Mouse (Mus musculus) hindbrain, embryonic 10.5 days (tissue): ENCODE measurements around the gene Plk5. TPM values are rescaled to one million over a fixed set of nuclear protein-coding genes. Genes with fewer than 3 reads are reported as not detected.
A peak's percentile ranks its signal among the peaks of the same experiment; 100 is the strongest.

Source experiments
- DNase-seq: peaks from one replicate; pipeline ENCODE4 v3.0.0-alpha.2; 2017; ENCODE audit warnings: low spot score
- H3K27ac ChIP-seq: fragments of 300-500 bp; sonication (generic); 2 replicates; pipeline ENCODE4 v1.5.1; 2016; ENCODE audit warnings: mild to moderate bottlenecking, moderate library complexity
- H3K27me3 ChIP-seq: fragments of 300-500 bp; sonication (generic); 2 replicates; pipeline ENCODE4 v1.6.1; 2016; ENCODE audit warnings: mild to moderate bottlenecking; ENCODE audit not compliant: poor library complexity, insufficient read depth, severe bottlenecking
- H3K36me3 ChIP-seq: fragments of 300-500 bp; sonication (generic); 2 replicates; pipeline ENCODE4 v1.6.1; 2016; ENCODE audit warnings: mild to moderate bottlenecking, moderate library complexity
- H3K4me1 ChIP-seq: fragments of 300-500 bp; sonication (generic); replicated peaks from 2 replicates; pipeline ENCODE4 v1.6.1; 2016; ENCODE audit warnings: mild to moderate bottlenecking
- H3K4me3 ChIP-seq: fragments of 300-500 bp; sonication (generic); 2 replicates; pipeline ENCODE4 v1.5.1; 2016; ENCODE audit warnings: mild to moderate bottlenecking, moderate library complexity
- H3K9me3 ChIP-seq: fragments of 300-500 bp; sonication (generic); 2 replicates; pipeline ENCODE4 v1.6.1; 2016; ENCODE audit warnings: mild to moderate bottlenecking, moderate library complexity
- WGBS: fragments of 180-500 bp; shearing (Covaris S2); methylation state at CpG from one replicate; pipeline ENCODE4 v1.1.7; 2016; 5-methylcytosine and 5-hydroxymethylcytosine counted together
- polyA plus RNA-seq: library from polyadenylated mRNA; unstranded; fragments of >200 nt; fragmentation: Nextera tagmentation; extraction: Ambion mirVana; gene quantifications from 2 replicates; pipeline ENCODE4 v1.2.1, GENCODE M21; 2016

The Plk5 gene
- polyA plus RNA-seq, 1 experiment from 2014 or later = 0.22 TPM

GRCm38 (mm10) chr10:80348981-80349380, 7.3 kb upstream of the Plk5 start:
- H3K36me3 ChIP-seq = no peaks in the 10 kb centered on the region
- H3K27ac ChIP-seq = no peak overlapping the region
- no peaks in the 10 kb centered on the region for H3K9me3 ChIP-seq
- 16% methylated on average over 26 of the region's 26 CpGs for WGBS
- DNase-seq = no peak
- H3K4me3 ChIP-seq = peak overlapping the region; percentile 45
- H3K4me1 ChIP-seq = peaks cover 42% of the 10 kb centered on the region
- peaks cover 100% of the 10 kb centered on the region for H3K27me3 ChIP-seq

- H3K27me3 ChIP-seq = peaks cover 100% of the 10 kb centered on the region
- H3K36me3 ChIP-seq = no peaks in the 10 kb centered on the region
- peaks cover 31% of the 10 kb centered on the region for H3K4me1 ChIP-seq
- H3K27ac ChIP-seq = no peak overlapping the region
- peak; percentile 89 for DNase-seq
- 3% methylated on average over 7 of the region's 7 CpGs for WGBS
- peak overlapping the region; percentile 11; the same call in 1 of the 2 replicates for H3K4me3 ChIP-seq
- H3K9me3 ChIP-seq = no peaks in the 10 kb centered on the region
Measured at GRCm38 (mm10) chr10:80350292-80350691, 6.0 kb upstream of the Plk5 start.

- Histone ChIP-seq H3K36me3 (no peaks in the 10 kb centered on the region), H3K4me1 (peaks cover 43% of the 10 kb centered on the region)
- 23% methylated on average over 11 of the region's 11 CpGs for WGBS
Measured at GRCm38 (mm10) chr10:80351896-80352295, 4.4 kb upstream of the Plk5 start.

GRCm38 (mm10) chr10:80352727-80353126, 3.5 kb upstream of the Plk5 start:
- 68% methylated on average over 8 of the region's 8 CpGs for WGBS
- peaks cover 39% of the 10 kb centered on the region for H3K4me1 ChIP-seq
- no peak for DNase-seq
- no peaks in the 10 kb centered on the region for H3K9me3 ChIP-seq
- no peak overlapping the region for H3K27ac ChIP-seq
- H3K27me3 ChIP-seq = peaks cover 100% of the 10 kb centered on the region
- H3K4me3 ChIP-seq = no peak overlapping the region
- H3K36me3 ChIP-seq = no peaks in the 10 kb centered on the region

More at GRCm38 (mm10) chr10:80351896-80352295, 4.4 kb upstream of the Plk5 start:
- Histone ChIP-seq H3K9me3 (no peaks in the 10 kb centered on the region), H3K4me3 (no peak overlapping the region), H3K27ac (no peak overlapping the region), H3K27me3 (peaks cover 100% of the 10 kb centered on the region)
- DNase-seq = no peak

- H3K4me3 ChIP-seq = no peak overlapping the region
Measured at GRCm38 (mm10) chr10:80355431-80355830, 828 bp upstream of the Plk5 start.

GRCm38 (mm10) chr10:80356737-80357136, 478 bp downstream of the Plk5 start:
- Histone ChIP-seq H3K27me3 (peaks cover 100% of the 10 kb centered on the region), H3K36me3 (no peaks in the 10 kb centered on the region), H3K4me3 (peak overlapping the region; percentile 45), H3K9me3 (no peaks in the 10 kb centered on the region), H3K27ac (no peak overlapping the region), H3K4me1 (peaks cover 22% of the 10 kb centered on the region)
- 3% methylated on average over 34 of the region's 34 CpGs for WGBS
- DNase-seq = no peak

More at GRCm38 (mm10) chr10:80355431-80355830, 828 bp upstream of the Plk5 start:
- H3K27me3 ChIP-seq = peaks cover 100% of the 10 kb centered on the region
- no peak overlapping the region for H3K27ac ChIP-seq
- peaks cover 23% of the 10 kb centered on the region for H3K4me1 ChIP-seq
- H3K9me3 ChIP-seq = no peaks in the 10 kb centered on the region
- no peak for DNase-seq
- WGBS = 10% methylated on average over 9 of the region's 9 CpGs
- no peaks in the 10 kb centered on the region for H3K36me3 ChIP-seq

GRCm38 (mm10) chr10:80357336-80357735, 1.1 kb downstream of the Plk5 start:
- no peaks in the 10 kb centered on the region for H3K9me3 ChIP-seq
- 34% methylated on average over 7 of the region's 7 CpGs for WGBS
- no peaks in the 10 kb centered on the region for H3K36me3 ChIP-seq
- no peak overlapping the region for H3K27ac ChIP-seq
- DNase-seq = no peak
- peaks cover 22% of the 10 kb centered on the region for H3K4me1 ChIP-seq
- H3K4me3 ChIP-seq = peak overlapping the region; percentile 34; the same call in 1 of the 2 replicates
- H3K27me3 ChIP-seq = peaks cover 97% of the 10 kb centered on the region

GRCm38 (mm10) chr10:80357994-80358639, 1.9 kb downstream of the Plk5 start:
- DNase-seq = no peak
- 9% methylated on average over 31 of the region's 31 CpGs for WGBS
- no peaks in the 10 kb centered on the region for H3K36me3 ChIP-seq
- H3K4me3 ChIP-seq = peak overlapping the region; percentile 34
- H3K9me3 ChIP-seq = no peaks in the 10 kb centered on the region
- peaks cover 22% of the 10 kb centered on the region for H3K4me1 ChIP-seq
- peaks cover 97% of the 10 kb centered on the region for H3K27me3 ChIP-seq
- H3K27ac ChIP-seq = no peak overlapping the region

GRCm38 (mm10) chr10:80363734-80364133, 7.5 kb downstream of the Plk5 start:
- no peak for DNase-seq
- Histone ChIP-seq H3K27me3 (peaks cover 90% of the 10 kb centered on the region), H3K27ac (no peak overlapping the region), H3K4me3 (no peak overlapping the region), H3K9me3 (peaks cover 5% of the 10 kb centered on the region; the same call in 1 of the 2 replicates), H3K36me3 (no peaks in the 10 kb centered on the region), H3K4me1 (peaks cover 10% of the 10 kb centered on the region)
- WGBS = 39% methylated on average over 6 of the region's 6 CpGs

GRCm38 (mm10) chr10:80365736-80366135, 9.5 kb downstream of the Plk5 start:
- peaks cover 10% of the 10 kb centered on the region for H3K4me1 ChIP-seq
- peaks cover 5% of the 10 kb centered on the region; the same call in 1 of the 2 replicates for H3K9me3 ChIP-seq
- no peak for DNase-seq
- no peak overlapping the region for H3K4me3 ChIP-seq
- no peaks in the 10 kb centered on the region for H3K36me3 ChIP-seq
- H3K27ac ChIP-seq = no peak overlapping the region
- 66% methylated on average over 6 of the region's 6 CpGs for WGBS
- peaks cover 70% of the 10 kb centered on the region for H3K27me3 ChIP-seq

GRCm38 (mm10) chr10:80367954-80368353, 11.7 kb downstream of the Plk5 start:
- Histone ChIP-seq H3K27me3 (peaks cover 57% of the 10 kb centered on the region), H3K4me1 (peaks cover 28% of the 10 kb centered on the region), H3K4me3 (no peak overlapping the region), H3K36me3 (no peaks in the 10 kb centered on the region), H3K27ac (no peak overlapping the region), H3K9me3 (peaks cover 5% of the 10 kb centered on the region; the same call in 1 of the 2 replicates)
- no peak for DNase-seq
- WGBS = 57% methylated on average over 5 of the region's 5 CpGs

GRCm38 (mm10) chr10:80368392-80368791, 12.1 kb downstream of the Plk5 start:
- H3K27ac ChIP-seq = no peak overlapping the region
- no peak for DNase-seq
- peaks cover 56% of the 10 kb centered on the region for H3K27me3 ChIP-seq
- H3K4me3 ChIP-seq = no peak overlapping the region
- 91% methylated on average over 6 of the region's 6 CpGs for WGBS
- H3K4me1 ChIP-seq = peaks cover 28% of the 10 kb centered on the region
- H3K9me3 ChIP-seq = peaks cover 5% of the 10 kb centered on the region; the same call in 1 of the 2 replicates
- H3K36me3 ChIP-seq = no peaks in the 10 kb centered on the region

- Histone ChIP-seq H3K27me3 (peaks cover 38% of the 10 kb centered on the region), H3K27ac (no peak overlapping the region), H3K4me1 (peaks cover 18% of the 10 kb centered on the region), H3K36me3 (no peaks in the 10 kb centered on the region), H3K9me3 (peaks cover 5% of the 10 kb centered on the region; the same call in 1 of the 2 replicates), H3K4me3 (no peak overlapping the region)
- DNase-seq = no peak
- WGBS = 79% methylated on average over 21 of the region's 21 CpGs
Measured at GRCm38 (mm10) chr10:80369995-80370747, 13.9 kb downstream of the Plk5 start.
